Mouse (Mus musculus) intestine, postnatal 0 days (tissue): ENCODE measurements around the gene Camta1. TPM values are rescaled to one million over a fixed set of nuclear protein-coding genes. Genes with fewer than 3 reads are reported as not detected.

Source experiments
- ATAC-seq: fragments of 200-750 bp; cut with Nextera tagmentation; 2 replicates; pipeline ENCODE4 v1.8.0; 2017; ENCODE audit warnings: mild to moderate bottlenecking, moderate TSS enrichment, moderate library complexity
- H3K27ac ChIP-seq: fragments of 300-500 bp; sonication (generic); 2 replicates; pipeline ENCODE4 v1.5.1; 2014; ENCODE audit warnings: mild to moderate bottlenecking, low read depth, low read length, moderate library complexity
- H3K27me3 ChIP-seq: fragments of 300-500 bp; sonication (generic); replicated peaks from 2 replicates; pipeline ENCODE4 v1.6.1; 2014; ENCODE audit warnings: low read length, mixed read lengths; ENCODE audit not compliant: control insufficient read depth, insufficient read depth
- H3K36me3 ChIP-seq: fragments of 300-500 bp; sonication (generic); 2 replicates; pipeline ENCODE4 v1.6.1; 2014; ENCODE audit warnings: mild to moderate bottlenecking, moderate library complexity; ENCODE audit not compliant: control insufficient read depth, insufficient read depth
- H3K4me1 ChIP-seq: fragments of 300-500 bp; sonication (generic); replicated peaks from 2 replicates; pipeline ENCODE4 v1.6.1; 2014; ENCODE audit warnings: antibody characterized with exemption, low read length, mixed read lengths; ENCODE audit not compliant: control insufficient read depth, insufficient read depth
- H3K4me2 ChIP-seq: fragments of 300-500 bp; sonication (generic); replicated peaks from 2 replicates; pipeline ENCODE4 v1.6.1; 2014; ENCODE audit warnings: low read depth, mild to moderate bottlenecking, moderate library complexity
- H3K4me3 ChIP-seq: fragments of 300-500 bp; sonication (generic); 2 replicates; pipeline ENCODE4 v1.5.1; 2014; ENCODE audit warnings: low read depth, low read length
- H3K9ac ChIP-seq: fragments of 300-500 bp; sonication (generic); 2 replicates; pipeline ENCODE4 v1.6.1; 2014; ENCODE audit warnings: mild to moderate bottlenecking, low read depth, low read length
- H3K9me3 ChIP-seq: fragments of 300-500 bp; sonication (generic); 2 replicates; pipeline ENCODE4 v1.6.1; 2016; ENCODE audit warnings: mixed run types; ENCODE audit not compliant: control insufficient read depth
- CTCF ChIP-seq: sonication (generic); IDR thresholded peaks from 2 replicates; pipeline ENCODE4 v1.5.1; 2016; ENCODE audit warnings: low read depth, mild to moderate bottlenecking, control low read depth, antibody characterized with exemption, moderate library complexity
- WGBS: fragments of 180-500 bp; shearing (Covaris S2); extraction: QIAGEN DNeasy Blood & Tissue Kit; methylation state at CpG from one replicate; pipeline ENCODE4 v1.1.7; 2014; 5-methylcytosine and 5-hydroxymethylcytosine counted together
- polyA plus RNA-seq: library from polyadenylated mRNA; unstranded; fragments of >200 nt; fragmentation: Nextera tagmentation; extraction: Ambion mirVana; gene quantifications from 2 replicates; pipeline ENCODE4 v1.2.1, GENCODE M21; 2015

Gene Camta1
- polyA plus RNA-seq, 1 experiment from 2014 or later: 54.1 TPM

GRCm38 (mm10) chr4:150944707-150945106, 917.0 kb downstream of the Camta1 start:
- no peak for TF ChIP-seq CTCF
- Histone ChIP-seq H3K9ac (no peak overlapping the region), H3K9me3 (no peaks in the 10 kb centered on the region), H3K27ac (no peak overlapping the region), H3K4me3 (no peak overlapping the region), H3K4me1 (no peaks in the 10 kb centered on the region), H3K36me3 (no peaks in the 10 kb centered on the region), H3K4me2 (no peak overlapping the region), H3K27me3 (no peaks in the 10 kb centered on the region)
- WGBS: 93% methylated on average over 7 of the region's 7 CpGs
- ATAC-seq: no peak

GRCm38 (mm10) chr4:150939991-150940651, 921.6 kb downstream of the Camta1 start:
- H3K27me3 ChIP-seq: no peaks in the 10 kb centered on the region
- no peak overlapping the region for H3K4me3 ChIP-seq
- no peaks in the 10 kb centered on the region for H3K9me3 ChIP-seq
- H3K27ac ChIP-seq: no peak overlapping the region
- ATAC-seq: no peak
- no peak overlapping the region for H3K9ac ChIP-seq
- no peak for TF ChIP-seq CTCF
- 54% methylated on average over 13 of the region's 13 CpGs for whole genome bisulfite sequencing
- no peaks in the 10 kb centered on the region for H3K36me3 ChIP-seq
- H3K4me1 ChIP-seq: no peaks in the 10 kb centered on the region
- no peak overlapping the region for H3K4me2 ChIP-seq

- TF ChIP-seq CTCF: no peak
- no peak overlapping the region for H3K9ac ChIP-seq
- no peak overlapping the region for H3K4me3 ChIP-seq
- WGBS: 37% methylated on average over 14 of the region's 14 CpGs
- H3K4me1 ChIP-seq: no peaks in the 10 kb centered on the region
- no peak for ATAC-seq
- H3K27ac ChIP-seq: no peak overlapping the region
- no peaks in the 10 kb centered on the region for H3K36me3 ChIP-seq
- no peaks in the 10 kb centered on the region for H3K27me3 ChIP-seq
- no peaks in the 10 kb centered on the region for H3K9me3 ChIP-seq
- peak overlapping the region; percentile 32 for H3K4me2 ChIP-seq
Observed at GRCm38 (mm10) chr4:150938063-150938452, 923.6 kb downstream of the Camta1 start.

- no peaks in the 10 kb centered on the region for H3K27me3 ChIP-seq
- H3K4me3 ChIP-seq: no peak overlapping the region
- H3K9me3 ChIP-seq: no peaks in the 10 kb centered on the region
- WGBS: 82% methylated on average over 16 of the region's 16 CpGs
- no peak overlapping the region for H3K9ac ChIP-seq
- H3K27ac ChIP-seq: no peak overlapping the region
- H3K4me1 ChIP-seq: no peaks in the 10 kb centered on the region
- H3K4me2 ChIP-seq: peak overlapping the region; percentile 32
- no peak for ATAC-seq
- TF ChIP-seq CTCF: no peak
- no peaks in the 10 kb centered on the region for H3K36me3 ChIP-seq
Observed at GRCm38 (mm10) chr4:150937293-150938062, 924.2 kb downstream of the Camta1 start.

DNA sequence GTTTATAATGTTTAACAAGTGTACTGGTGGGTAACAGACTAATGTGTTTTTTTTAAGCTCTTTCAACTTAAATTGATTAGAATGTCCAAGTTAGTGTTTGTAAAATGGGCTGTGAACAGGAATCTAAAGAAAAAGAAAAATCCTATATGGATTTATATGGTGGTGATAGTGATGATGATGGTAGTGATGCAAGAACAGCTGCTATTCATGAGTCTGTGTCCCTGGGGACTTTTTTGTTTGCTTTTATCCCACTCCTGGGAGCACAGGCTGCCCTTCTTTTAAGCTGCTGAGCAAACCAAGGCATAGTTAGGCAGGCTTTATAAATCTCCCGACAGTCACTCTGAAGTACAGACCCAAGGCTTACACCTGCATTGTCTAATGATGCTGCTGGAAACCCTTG, 928.2 kb downstream of the Camta1 start:
- no peak overlapping the region for H3K4me3 ChIP-seq
- no peak overlapping the region for H3K9ac ChIP-seq
- WGBS: 59% methylated on average over 1 of the region's 1 CpGs
- H3K36me3 ChIP-seq: no peaks in the 10 kb centered on the region
- ATAC-seq: no peak
- H3K4me1 ChIP-seq: no peaks in the 10 kb centered on the region
- no peak for TF ChIP-seq CTCF
- H3K27me3 ChIP-seq: no peaks in the 10 kb centered on the region
- no peaks in the 10 kb centered on the region for H3K9me3 ChIP-seq
- H3K4me2 ChIP-seq: no peak overlapping the region
- H3K27ac ChIP-seq: no peak overlapping the region

DNA sequence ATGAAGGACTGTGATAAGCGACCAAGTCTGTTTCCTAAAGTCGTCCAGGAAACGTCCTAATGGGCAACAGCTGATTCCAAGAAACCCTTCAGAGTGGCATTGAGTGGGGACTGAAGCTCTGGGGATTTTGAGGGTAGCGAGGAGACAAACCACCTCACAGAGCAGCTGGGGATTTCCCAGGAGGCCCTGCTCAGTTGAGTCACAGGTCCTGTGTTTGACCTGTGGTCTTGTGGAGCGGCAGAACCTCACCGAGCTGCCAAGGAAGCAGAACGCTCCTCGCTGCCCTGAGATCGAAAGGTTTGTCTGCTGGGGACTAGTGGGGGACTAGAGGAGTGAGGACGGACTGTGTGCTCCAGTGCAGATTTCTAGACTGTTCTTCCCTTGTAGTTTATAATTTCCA, 933.9 kb downstream of the Camta1 start:
- Histone ChIP-seq H3K36me3 (no peaks in the 10 kb centered on the region), H3K4me3 (no peak overlapping the region), H3K9me3 (no peaks in the 10 kb centered on the region), H3K4me1 (no peaks in the 10 kb centered on the region), H3K27me3 (no peaks in the 10 kb centered on the region), H3K4me2 (no peak overlapping the region), H3K9ac (no peak overlapping the region), H3K27ac (no peak overlapping the region)
- TF ChIP-seq CTCF: no peak
- WGBS: 58% methylated on average over 10 of the region's 10 CpGs
- no peak for ATAC-seq
